Mouse (Mus musculus): Measurements from ENCODE around the gene Map3k5. TPM values are rescaled to one million over a fixed set of nuclear protein-coding genes. Genes with fewer than 3 reads are reported as not detected.
"Not testable (repeated sequence)": the region's sequence is repeated elsewhere in the genome, so short reads cannot be mapped to it uniquely, and the experiment has no call there.

Gene Map3k5
- total RNA-seq, 2 experiments from 2014 or later = 20.5 to 33.3 TPM

- DNase-seq (ENCODE audit: low spot score in 2 of 2) = no peak
These were observed 26.6 kb downstream of the Map3k5 start for GRCm38 (mm10) chr10:19960831-19961380.

- DNase-seq (ENCODE audit: low spot score in 2 of 2) = no peak
These were observed 28.5 kb downstream of the Map3k5 start for GRCm38 (mm10) chr10:19962746-19963145.

GRCm38 (mm10) chr10:19963206-19963605 lies 28.9 kb downstream of the Map3k5 start:
- no peak for DNase-seq (ENCODE audit: low spot score in 2 of 2)

GRCm38 (mm10) chr10:19964105-19964504 lies 29.8 kb downstream of the Map3k5 start:
- no peak for DNase-seq (ENCODE audit: low spot score in 2 of 2)

- no peak for DNase-seq (ENCODE audit: low spot score in 2 of 2)
These were observed 32.3 kb downstream of the Map3k5 start for GRCm38 (mm10) chr10:19966597-19966996.

GRCm38 (mm10) chr10:19968445-19968844 lies 34.2 kb downstream of the Map3k5 start:
- no peak for DNase-seq (ENCODE audit: low spot score in 2 of 2)

GRCm38 (mm10) chr10:19969831-19970460 lies 35.7 kb downstream of the Map3k5 start:
- no peak for DNase-seq (ENCODE audit: low spot score in 2 of 2)

- not testable (repeated sequence) for DNase-seq (ENCODE audit: low spot score in 2 of 2)
These were observed 37.2 kb downstream of the Map3k5 start for GRCm38 (mm10) chr10:19971491-19971890.

GRCm38 (mm10) chr10:19973321-19974108 lies 39.2 kb downstream of the Map3k5 start:
- DNase-seq (ENCODE audit: low spot score in 2 of 2) = no peak

GRCm38 (mm10) chr10:19977557-19977956 lies 43.3 kb downstream of the Map3k5 start:
- DNase-seq (ENCODE audit: low spot score in 2 of 2) = no peak

GRCm38 (mm10) chr10:19978662-19979199 lies 44.5 kb downstream of the Map3k5 start:
- no peak for DNase-seq (ENCODE audit: low spot score in 2 of 2)

- DNase-seq (ENCODE audit: low spot score in 2 of 2) = no peak
These were observed 53.5 kb downstream of the Map3k5 start for GRCm38 (mm10) chr10:19987736-19988135.

GRCm38 (mm10) chr10:19989986-19990385 lies 55.7 kb downstream of the Map3k5 start:
- DNase-seq (ENCODE audit: low spot score in 2 of 2) = no peak

- no peak for DNase-seq (ENCODE audit: low spot score in 2 of 2)
These were observed 56.4 kb downstream of the Map3k5 start for GRCm38 (mm10) chr10:19990638-19991037.

- DNase-seq (ENCODE audit: low spot score in 2 of 2) = no peak
These were observed 57.1 kb downstream of the Map3k5 start for GRCm38 (mm10) chr10:19991237-19991865.

GRCm38 (mm10) chr10:19991866-19992252 lies 57.6 kb downstream of the Map3k5 start:
- DNase-seq (ENCODE audit: low spot score in 2 of 2) = no peak

- no peak for DNase-seq (ENCODE audit: low spot score in 2 of 2)
These were observed 60.5 kb downstream of the Map3k5 start for GRCm38 (mm10) chr10:19994469-19995450.

GRCm38 (mm10) chr10:19996151-19996550 lies 61.9 kb downstream of the Map3k5 start:
- no peak for DNase-seq (ENCODE audit: low spot score in 2 of 2)

- no peak for DNase-seq (ENCODE audit: low spot score in 2 of 2)
These were observed 65.6 kb downstream of the Map3k5 start for GRCm38 (mm10) chr10:19999703-20000407.

GRCm38 (mm10) chr10:20000408-20000770 lies 66.1 kb downstream of the Map3k5 start:
- DNase-seq (ENCODE audit: low spot score in 2 of 2) = no peak
